Mouse (Mus musculus) spleen, postnatal 14 days (tissue): ENCODE measurements around the gene Bcl3.

ENCODE experiments used
- DNase-seq, 2 experiments: peaks; one replicate each; pipeline ENCODE4 v3.0.0; 2021 to 2022; ENCODE audit warnings: low spot score in 2 of 2

The Bcl3 gene

GRCm38 (mm10) chr7:19769434-19770374 is 52.9 kb downstream of the Bcl3 start:
- DNase-seq: no peak

GRCm38 (mm10) chr7:19769001-19769400 is 53.6 kb downstream of the Bcl3 start:
- DNase-seq: no peak

- DNase-seq: no peak
Measured at GRCm38 (mm10) chr7:19768251-19768650, 54.3 kb downstream of the Bcl3 start.

- DNase-seq: no peak
Measured at GRCm38 (mm10) chr7:19764581-19764980, 58.0 kb downstream of the Bcl3 start.

- DNase-seq: no peak
Measured at GRCm38 (mm10) chr7:19763829-19764477, 58.6 kb downstream of the Bcl3 start.

- no peak for DNase-seq
Measured at GRCm38 (mm10) chr7:19762283-19762682, 60.3 kb downstream of the Bcl3 start.

GRCm38 (mm10) chr7:19760021-19760420 is 62.5 kb downstream of the Bcl3 start:
- DNase-seq: no peak

GRCm38 (mm10) chr7:19758623-19759022 is 63.9 kb downstream of the Bcl3 start:
- no peak for DNase-seq
